Mouse (Mus musculus) kidney, adult 2 months (tissue): ENCODE measurements around the gene Olfr322.

Experiments
- CTCF ChIP-seq: fragments of 200-500 bp; conservative IDR thresholded peaks from 2 replicates; pipeline ENCODE4 v1.5.1; 2011; ENCODE audit warnings: low read depth, mild to moderate bottlenecking, control low read depth, low read length, moderate library complexity, mixed read lengths; ENCODE audit not compliant: insufficient read depth, insufficient read length
- POLR2A ChIP-seq: fragments of 200-500 bp; IDR thresholded peaks from one replicate; pipeline ENCODE4 v1.6.1; 2011; ENCODE audit warnings: low read depth, low read length, control low read depth

DNA sequence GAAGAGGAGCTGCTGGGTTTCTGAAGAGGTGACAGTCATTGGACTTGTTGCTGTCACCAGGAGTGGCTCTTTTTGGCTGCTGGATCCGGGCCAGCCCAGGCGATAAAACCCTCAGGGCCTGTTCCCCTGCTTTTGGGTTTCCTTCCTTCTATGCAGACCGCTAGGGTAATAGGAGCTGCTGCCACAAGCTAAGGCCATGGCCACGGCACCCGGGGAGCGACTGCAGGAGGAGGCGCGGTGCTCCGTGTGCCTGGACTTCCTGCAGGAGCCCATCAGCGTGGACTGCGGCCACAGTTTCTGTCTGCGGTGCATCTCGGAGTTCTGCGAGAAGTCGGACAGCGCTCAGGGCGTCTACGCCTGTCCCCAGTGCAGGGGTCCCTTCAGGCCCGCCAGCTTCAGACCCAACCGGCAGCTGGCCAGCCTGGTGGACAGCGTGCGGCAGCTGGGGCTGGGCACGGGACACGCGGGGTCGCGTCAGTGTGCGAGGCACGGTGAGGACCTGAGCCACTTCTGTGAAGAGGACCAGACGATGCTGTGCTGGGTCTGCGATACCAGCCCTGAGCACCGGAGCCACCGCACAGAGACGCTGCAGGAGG lies 18.2 kb upstream of the Olfr322 start, which contains the start of gene Trim58:
- no peak for TF ChIP-seq CTCF
- TF ChIP-seq POLR2A, result no peak
